Mouse (Mus musculus): ENCODE data around the gene Fam155a.

- TF ChIP-seq TAL1 (IDR thresholded peaks at IDR 0.05; ENCODE audit: low read length) (no peak), GATA1 (IDR thresholded peaks at IDR 0.05; ENCODE audit: low read length) (no peak)
These were observed 515.6 kb downstream of the Fam155a start for GRCm38 (mm10) chr8:9255316-9255715.
